Mouse (Mus musculus): ENCODE results near the gene AI854703. TPM values are rescaled to one million over a fixed set of nuclear protein-coding genes. Genes with fewer than 3 reads are reported as not detected.

AI854703 gene
- polyA plus RNA-seq (2012; ENCODE audit: low replicate concordance) = 0.58 and 1.2 TPM in 2 replicates

DNA sequence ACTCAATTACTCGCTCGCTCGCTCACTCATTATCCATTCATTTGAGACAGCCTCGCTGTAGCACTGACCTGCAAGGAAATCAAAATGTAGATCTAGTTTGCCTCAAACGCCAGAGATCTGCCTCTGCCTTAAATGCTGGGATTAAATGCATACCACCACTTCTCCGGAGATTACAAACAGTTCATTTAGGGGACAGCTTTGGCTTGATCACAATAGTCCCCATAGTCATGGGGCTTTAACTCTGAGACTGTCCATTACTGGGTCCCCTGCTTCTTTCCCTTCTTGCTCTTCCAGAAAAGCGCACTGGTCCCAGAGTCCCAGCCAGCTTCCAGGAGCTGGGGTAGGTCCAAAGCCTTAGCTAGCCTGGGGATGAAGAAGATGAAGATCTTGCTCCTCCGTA is at the start of gene AI854703:
AI854703 (plus strand) TSS at position 301 of the 400 bp plus-strand sequence.

DNA sequence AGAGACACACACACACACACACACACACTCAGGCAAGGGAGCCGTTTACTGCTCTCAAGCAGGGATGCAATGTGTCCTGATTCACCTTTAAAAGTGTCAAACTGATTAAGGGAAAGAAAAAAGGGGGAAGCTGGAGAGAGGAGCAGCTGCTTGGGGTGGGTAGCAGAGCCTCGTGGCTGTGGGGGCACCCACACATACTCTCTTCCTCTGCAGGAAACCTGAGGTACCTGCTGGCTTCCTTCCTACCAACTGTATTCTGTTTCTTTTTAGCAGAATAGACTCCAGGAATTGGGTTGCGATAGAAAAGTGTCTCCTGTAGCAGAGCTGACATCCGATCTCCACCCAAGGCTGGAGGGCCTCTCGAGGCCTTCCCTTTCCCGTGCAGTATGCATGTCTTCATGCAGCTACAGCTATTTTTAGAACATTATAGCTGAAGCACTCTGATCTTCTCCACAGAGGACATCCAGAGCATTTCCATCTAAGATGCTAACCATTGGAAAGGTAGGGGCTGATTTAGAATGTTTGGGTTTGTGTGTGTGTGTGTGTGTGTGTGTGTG is 37.3 kb upstream of the AI854703 start, which contains the start of gene Gm45021:
Gm45021 (plus strand) TSS at position 417 of the 557 bp plus-strand sequence.

DNA sequence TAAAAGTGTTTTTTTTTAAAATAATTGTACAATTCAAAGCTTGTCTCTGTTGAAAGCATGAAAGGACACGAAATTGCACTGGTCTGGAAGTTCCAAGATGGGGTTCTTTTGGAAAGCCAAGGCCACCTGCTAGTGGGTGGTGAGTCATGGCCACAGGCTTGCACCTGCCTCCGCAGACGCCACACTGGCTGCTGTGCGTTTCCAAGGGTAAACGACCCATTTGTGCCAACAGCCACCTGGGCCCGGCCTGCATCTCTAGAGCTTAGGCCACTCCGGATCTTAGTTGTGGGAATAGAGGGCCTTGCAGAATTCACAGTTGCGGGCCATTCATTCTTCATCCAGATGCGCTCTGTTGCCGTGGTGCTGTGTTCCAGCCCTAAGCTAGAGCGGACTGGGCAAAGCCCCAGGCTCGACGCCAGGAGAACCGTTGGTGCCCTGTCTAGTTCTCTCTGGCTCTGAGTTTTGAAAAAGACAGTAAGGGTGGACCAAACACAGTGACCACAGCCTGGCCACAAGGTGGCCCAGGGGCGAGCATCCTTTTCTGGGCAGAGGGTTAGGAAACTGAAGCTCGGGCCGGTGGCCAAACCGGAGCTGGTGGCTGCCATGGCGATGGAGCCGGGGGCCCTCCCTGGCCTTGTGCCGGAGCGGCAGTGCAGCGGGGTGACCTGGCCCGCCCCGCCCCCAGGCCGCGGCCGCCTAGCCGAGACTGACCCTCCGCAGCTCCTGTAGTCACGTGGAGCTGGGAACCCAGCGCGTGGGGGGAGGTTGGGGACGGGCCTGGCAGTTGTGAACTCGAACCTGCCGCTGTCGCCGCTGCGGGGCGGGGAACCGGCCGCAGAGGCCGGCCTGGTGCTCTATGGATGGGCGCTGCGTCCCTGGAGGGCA is 33.2 kb upstream of the AI854703 start, which contains the start of the genes Repin1 and Gm44965:
Repin1 (plus strand) TSS at position 726 of the 885 bp plus-strand sequence.
Gm44965 (plus strand) TSS at position 784 of the 885 bp plus-strand sequence.

DNA sequence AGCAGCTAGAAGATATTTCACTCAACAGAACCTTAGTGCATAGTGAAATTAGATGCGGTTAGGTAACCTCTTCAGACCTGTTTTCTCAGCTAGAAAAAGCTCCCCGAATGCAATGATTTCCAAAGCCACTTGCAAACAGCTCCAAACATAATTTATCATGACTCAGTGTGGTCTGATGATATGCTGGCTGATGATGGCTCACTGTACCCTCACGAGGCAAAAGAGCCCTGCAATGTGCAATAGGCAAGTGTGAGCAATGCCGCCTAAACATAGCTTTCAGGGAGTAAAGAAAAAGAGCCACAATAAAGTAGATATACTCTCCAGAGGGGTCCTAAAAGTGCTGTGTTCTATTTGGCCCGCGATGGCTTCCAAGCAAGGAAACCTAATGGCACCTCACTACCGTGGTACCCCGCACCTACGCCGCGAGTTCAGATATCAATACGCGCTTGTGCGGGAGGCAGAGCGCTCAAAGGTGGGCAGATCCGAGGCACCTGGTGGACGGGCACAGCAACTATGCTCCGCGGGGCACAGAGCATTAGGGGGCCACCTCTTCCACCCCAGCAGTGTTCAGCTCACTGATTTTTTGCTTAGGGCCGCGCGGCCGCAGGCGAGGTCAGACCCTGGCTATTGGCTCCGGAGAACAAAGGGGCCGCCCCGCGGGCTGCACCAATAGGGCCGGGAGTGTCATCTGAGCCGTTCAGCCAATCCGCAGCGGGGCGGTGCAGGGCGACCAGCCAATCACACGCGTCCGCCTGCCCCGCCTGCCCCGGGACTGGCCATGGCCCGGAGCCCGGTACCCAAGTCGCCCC is 25.1 kb upstream of the AI854703 start, which contains the start of gene Zfp775:
Zfp775 (plus strand) TSS at position 793 of the 809 bp plus-strand sequence.

DNA sequence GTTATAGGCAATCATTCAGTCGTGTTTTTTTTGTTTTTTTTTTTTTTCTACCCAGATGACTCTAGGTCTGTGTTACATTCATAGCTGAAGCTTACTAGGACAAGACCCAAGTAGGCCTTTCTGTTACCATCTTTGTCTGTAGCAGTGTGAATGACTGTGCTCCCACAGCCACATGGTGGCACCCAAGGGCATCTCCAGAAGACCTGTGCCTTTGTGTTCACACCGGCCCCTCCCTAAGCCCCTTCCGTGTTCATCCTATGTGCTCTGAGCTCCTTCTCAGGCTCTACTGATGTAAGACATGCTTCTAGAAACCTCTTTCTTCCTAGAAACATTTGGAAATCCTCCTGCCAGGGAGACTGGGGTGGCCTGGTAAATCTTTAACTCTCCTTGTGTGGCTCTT is 20.4 kb downstream of the AI854703 start, which contains the start of gene Gimap8:
Gimap8 (plus strand) TSS at position 240 of the 400 bp plus-strand sequence.

DNA sequence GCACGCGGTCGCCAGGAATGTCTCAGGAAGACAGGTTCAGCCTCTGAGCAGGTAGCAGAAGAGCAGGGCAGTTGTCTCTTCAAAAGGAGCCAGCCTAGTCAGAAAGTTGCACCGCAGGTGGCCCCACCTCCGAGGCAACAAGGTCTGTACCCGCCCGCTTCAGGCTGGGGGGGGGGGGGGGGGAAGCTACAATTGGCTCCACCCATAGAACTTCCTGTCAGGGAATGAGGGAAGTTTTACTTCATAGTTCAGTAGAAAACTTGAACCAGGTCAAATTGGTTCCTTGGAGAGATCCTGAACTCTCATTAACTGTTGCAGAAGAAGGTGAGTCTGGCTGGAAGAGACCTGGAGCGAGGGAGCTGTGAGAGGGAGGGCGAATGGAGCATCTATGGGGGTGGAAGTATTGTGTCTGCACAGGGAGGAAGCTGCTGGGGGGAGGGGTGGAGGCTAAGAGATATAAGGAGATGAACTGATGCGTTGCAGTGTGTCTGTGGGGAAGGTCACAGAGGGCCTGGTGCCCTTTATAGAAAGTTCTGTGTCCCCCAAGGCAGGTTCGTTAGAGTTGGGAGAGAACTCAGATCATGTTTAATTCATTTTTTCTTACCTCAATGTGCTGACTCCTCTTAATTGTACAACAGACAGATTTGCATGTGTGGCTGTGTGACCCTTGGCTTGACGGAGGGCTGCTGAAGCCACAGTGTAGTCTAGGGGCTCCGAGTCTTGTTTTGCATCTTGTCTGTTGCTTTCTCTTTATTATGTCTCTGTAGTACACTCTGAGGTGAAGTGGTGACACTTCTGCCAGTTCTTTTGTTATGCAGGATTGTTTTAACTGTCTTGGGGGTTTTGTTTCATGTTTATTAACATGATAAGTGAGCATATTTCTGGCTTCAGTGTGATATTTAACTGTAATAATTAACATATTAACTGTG is 49.6 kb downstream of the AI854703 start, which contains the start of gene Gimap9:
Gimap9 (plus strand) TSS at position 199 of the 929 bp plus-strand sequence.

Other genes with a start within 250 kb of the AI854703 start
- 16.8 and 36.8 TPM in 2 replicates for gene Krba1, start 231.2 kb upstream of the AI854703 start, polyA plus RNA-seq (2012; ENCODE audit: low replicate concordance)
- 25.2 and 31.2 TPM in 2 replicates for gene Zfp467, start 180.9 kb upstream of the AI854703 start, polyA plus RNA-seq (2012; ENCODE audit: low replicate concordance)
- 1.2 and 2.9 TPM in 2 replicates for gene Sspo, start 178.5 kb upstream of the AI854703 start, polyA plus RNA-seq (2012; ENCODE audit: low replicate concordance)
- 0.94 and 5.5 TPM in 2 replicates for gene Atp6v0e2, start 89.1 kb upstream of the AI854703 start, polyA plus RNA-seq (2012; ENCODE audit: low replicate concordance)
- 55.0 and 57.4 TPM in 2 replicates for gene Lrrc61, start 72.0 kb upstream of the AI854703 start, polyA plus RNA-seq (2012; ENCODE audit: low replicate concordance)
- gene Rarres2, start 54.0 kb upstream of the AI854703 start, polyA plus RNA-seq (2012; ENCODE audit: low replicate concordance) = 0.35 TPM in 1 of 2 replicates, not detected in the other
- gene Gm45021, start 37.2 kb upstream of the AI854703 start, polyA plus RNA-seq (2012; ENCODE audit: low replicate concordance) = not detected in 2 replicates
- gene Repin1, start 32.9 kb upstream of the AI854703 start, polyA plus RNA-seq (2012; ENCODE audit: low replicate concordance) = 21.7 and 39.5 TPM in 2 replicates
- not detected in 2 replicates for gene Gm44965, start 32.8 kb upstream of the AI854703 start, polyA plus RNA-seq (2012; ENCODE audit: low replicate concordance)
- 2.9 and 3.6 TPM in 2 replicates for gene Zfp775, start 24.7 kb upstream of the AI854703 start, polyA plus RNA-seq (2012; ENCODE audit: low replicate concordance)
- gene Gimap8, start 20.5 kb downstream of the AI854703 start, polyA plus RNA-seq (2012; ENCODE audit: low replicate concordance) = 40.6 and 47.5 TPM in 2 replicates
- 2.5 and 8.7 TPM in 2 replicates for gene Gimap9, start 49.4 kb downstream of the AI854703 start, polyA plus RNA-seq (2012; ENCODE audit: low replicate concordance)
- gene Gimap4, start 57.8 kb downstream of the AI854703 start, polyA plus RNA-seq (2012; ENCODE audit: low replicate concordance) = 16.1 and 52.6 TPM in 2 replicates
- 50.6 and 78.7 TPM in 2 replicates for gene Gimap6, start 81.5 kb downstream of the AI854703 start, polyA plus RNA-seq (2012; ENCODE audit: low replicate concordance)
- gene Gm28053, start 91.8 kb downstream of the AI854703 start, polyA plus RNA-seq (2012; ENCODE audit: low replicate concordance) = 0.58 and 1.8 TPM in 2 replicates
- 8.8 and 14.1 TPM in 2 replicates for gene Gimap7, start 91.9 kb downstream of the AI854703 start, polyA plus RNA-seq (2012; ENCODE audit: low replicate concordance)
- 154 and 203 TPM in 2 replicates for gene Gimap1, start 112.3 kb downstream of the AI854703 start, polyA plus RNA-seq (2012; ENCODE audit: low replicate concordance)
- 71.0 and 148 TPM in 2 replicates for gene Gimap5, start 119.4 kb downstream of the AI854703 start, polyA plus RNA-seq (2012; ENCODE audit: low replicate concordance)
- 218 and 606 TPM in 2 replicates for gene Gimap3, start 144.1 kb downstream of the AI854703 start, polyA plus RNA-seq (2012; ENCODE audit: low replicate concordance)
- gene Tmem176a, start 214.2 kb downstream of the AI854703 start, polyA plus RNA-seq (2012; ENCODE audit: low replicate concordance) = 25.8 and 154 TPM in 2 replicates
- gene Tmem176b, start 214.7 kb downstream of the AI854703 start, polyA plus RNA-seq (2012; ENCODE audit: low replicate concordance) = 18.0 and 42.7 TPM in 2 replicates
- not detected in 2 replicates for gene Aoc1, start 246.1 kb downstream of the AI854703 start, polyA plus RNA-seq (2012; ENCODE audit: low replicate concordance)

All from hematopoietic multipotent progenitor cell, adult 10-12 weeks (in vitro differentiated cells).